Comparison of ENCODE assay signal across 8 mouse cellular contexts in the genomic region with DNA sequence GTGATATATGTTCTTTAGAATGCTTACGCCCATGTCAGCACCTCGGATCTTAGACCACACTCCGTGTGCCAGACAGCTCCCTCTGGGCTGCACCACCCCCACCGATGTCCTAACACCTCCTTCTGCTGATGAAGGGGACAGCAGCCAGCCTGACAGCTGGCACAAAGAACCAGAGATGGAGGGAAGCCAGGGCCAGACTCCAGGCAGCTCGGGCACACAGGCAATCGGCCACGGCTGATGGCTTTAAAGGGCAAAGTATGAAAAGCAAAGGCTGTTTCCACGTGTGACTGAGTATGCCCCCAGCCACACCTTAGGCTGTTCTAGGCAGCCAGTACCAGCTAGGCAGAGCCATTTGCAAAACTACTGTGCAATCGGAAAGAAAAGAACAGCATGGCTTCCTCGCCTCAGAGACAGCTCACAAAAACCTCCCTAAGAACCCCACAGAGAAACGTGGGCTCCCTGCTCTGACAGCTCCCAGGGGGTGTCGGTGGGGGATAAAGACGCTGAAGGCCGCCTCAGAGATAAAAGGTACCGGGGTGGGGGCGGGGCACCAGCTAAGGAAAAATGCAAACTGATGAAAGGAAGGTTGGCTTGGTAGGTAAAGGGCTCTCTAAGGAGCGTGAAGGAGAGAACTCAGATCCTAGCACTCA. TPM values are rescaled to one million over a fixed set of nuclear protein-coding genes. Genes with fewer than 3 reads are reported as not detected.
DNase-seq lines count a peak whose midpoint lies in the region; ATAC-seq and TF ChIP-seq lines count a peak whose summit lies in the region.

No protein-coding gene starts in this region.

- DNase-seq in R1 (ENCODE audit: low read depth, low spot score), result peak; percentile 60
- DNase-seq in cerebellum, adult 18-20 months, result peak; percentile 91 to 93
- peak; percentile 72 for DNase-seq in gastrocnemius, postnatal 14 days
- peak; percentile 87 for DNase-seq in hindbrain, postnatal 0 days (ENCODE audit: low spot score)
- DNase-seq in left cerebral cortex, adult 11 months (ENCODE audit: low spot score), result peak; percentile 55
- DNase-seq in midbrain, postnatal 0 days (ENCODE audit: low spot score), result peak; percentile 86
- DNase-seq in thymus, postnatal 36 days, result no peak

- H3K4me3 ChIP-seq in hindbrain, postnatal 0 days (ENCODE audit: low read length), result no peak overlapping the region
- no peak overlapping the region for H3K4me3 ChIP-seq in midbrain, postnatal 0 days (ENCODE audit: low read depth, low read length)

- H3K27me3 ChIP-seq in hindbrain, postnatal 0 days (ENCODE audit: insufficient read depth, low read length), result no peaks in the 10 kb centered on the region
- no peaks in the 10 kb centered on the region for H3K27me3 ChIP-seq in midbrain, postnatal 0 days (ENCODE audit: insufficient read depth, low read length)

- peak; percentile 43 for TF ChIP-seq CTCF in hindbrain, postnatal 0 days (IDR thresholded peaks at IDR 0.05; ENCODE audit: low read depth)
- no peak for TF ChIP-seq CTCF in midbrain, postnatal 0 days (IDR thresholded peaks at IDR 0.05)

- peaks cover 54% of the 10 kb centered on the region for H3K4me1 ChIP-seq in hindbrain, postnatal 0 days (ENCODE audit: insufficient read depth, low read length)
- H3K4me1 ChIP-seq in midbrain, postnatal 0 days (ENCODE audit: insufficient read depth, low read length), result peaks cover 35% of the 10 kb centered on the region; the same call in 1 of the 2 replicates

- H3K9me3 ChIP-seq in hindbrain, postnatal 0 days (ENCODE audit: low read length), result no peaks in the 10 kb centered on the region
- H3K9me3 ChIP-seq in midbrain, postnatal 0 days (ENCODE audit: low read length), result no peaks in the 10 kb centered on the region

- WGBS in hindbrain, postnatal 0 days, result 9% methylated on average over 17 of the region's 17 CpGs
- WGBS in midbrain, postnatal 0 days, result 9% methylated on average over 17 of the region's 17 CpGs

- intact Hi-C loops in gastrocnemius, postnatal 14 days (cut with DNase I; ENCODE audit: low total_unique reads), result no loop called here

- H3K4me2 ChIP-seq in hindbrain, postnatal 0 days (ENCODE audit: low read depth, low read length), result peak overlapping the region; percentile 35
- H3K4me2 ChIP-seq in midbrain, postnatal 0 days (ENCODE audit: low read depth, low read length, poor library complexity, severe bottlenecking), result peak overlapping the region; percentile 28

- H3K27ac ChIP-seq in hindbrain, postnatal 0 days, result peak overlapping the region; percentile 78
- H3K27ac ChIP-seq in midbrain, postnatal 0 days (ENCODE audit: low read depth, low read length), result peak overlapping the region; percentile 52

- H3K36me3 ChIP-seq in hindbrain, postnatal 0 days (ENCODE audit: insufficient read depth, low read length), result no peaks in the 10 kb centered on the region
- peaks cover 2% of the 10 kb centered on the region; the same call in 1 of the 2 replicates for H3K36me3 ChIP-seq in midbrain, postnatal 0 days (ENCODE audit: insufficient read depth, low read length)

- peak overlapping the region; percentile 23; the same call in 1 of the 2 replicates for H3K9ac ChIP-seq in hindbrain, postnatal 0 days (replicated peaks; ENCODE audit: low read length)
- peak overlapping the region; percentile 46 for H3K9ac ChIP-seq in midbrain, postnatal 0 days (replicated peaks; ENCODE audit: low read length, poor library complexity, severe bottlenecking)

- peak; percentile 59 for ATAC-seq in hindbrain, postnatal 0 days
- no peak; the same call in 1 of the 2 replicates for ATAC-seq in midbrain, postnatal 0 days (ENCODE audit: low FRiP score)
- no peak for ATAC-seq in monocyte, adult 5-6 weeks (replicated peaks; ENCODE audit: insufficient number of reproducible peaks, low FRiP score, low TSS enrichment, poor library complexity, severe bottlenecking)

RNA-seq across cellular contexts. Expression of a gene that starts 8.4 kb away (rescaled TPM):
- 10 to 100 TPM; 14.3 to 18.5 TPM for total RNA-seq in gastrocnemius, postnatal 14 days (2021)
- 161 and 182 TPM in 2 replicates for total RNA-seq in hindbrain, postnatal 0 days (2014; rRNA removed)
- polyA plus RNA-seq in hindbrain, postnatal 0 days (2015; fragmentation: Nextera tagmentation; extraction: Ambion mirVana), result 42.1 and 43.9 TPM in 2 replicates
- total RNA-seq in midbrain, postnatal 0 days (2014; rRNA removed), result 152 and 156 TPM in 2 replicates
- 43.1 and 43.5 TPM in 2 replicates for polyA plus RNA-seq in midbrain, postnatal 0 days (2015; fragmentation: Nextera tagmentation; extraction: Ambion mirVana)
- 0.21 to 0.86 TPM (median 0.49 TPM) in 3 replicates for total RNA-seq in monocyte, adult 5-6 weeks (2017)

RNA-seq across cellular contexts. Expression of a gene that starts 8.4 kb away (rescaled TPM):
- not detected for total RNA-seq in gastrocnemius, postnatal 14 days (2021)
- total RNA-seq in hindbrain, postnatal 0 days (2014; rRNA removed), result 11.5 and 12.5 TPM in 2 replicates
- polyA plus RNA-seq in hindbrain, postnatal 0 days (2015; fragmentation: Nextera tagmentation; extraction: Ambion mirVana), result 9.7 and 10.3 TPM in 2 replicates
- total RNA-seq in midbrain, postnatal 0 days (2014; rRNA removed), result 13.3 and 22.7 TPM in 2 replicates
- 10.3 and 13.3 TPM in 2 replicates for polyA plus RNA-seq in midbrain, postnatal 0 days (2015; fragmentation: Nextera tagmentation; extraction: Ambion mirVana)
- 0.96 to 2.3 TPM (median 1.8 TPM) in 3 replicates for total RNA-seq in monocyte, adult 5-6 weeks (2017)

RNA-seq across cellular contexts. Expression of a gene that starts 47.7 kb away (rescaled TPM):
- total RNA-seq in gastrocnemius, postnatal 14 days (2021), result 10 to 100 TPM; 79.1 to 81.6 TPM
- total RNA-seq in hindbrain, postnatal 0 days (2014; rRNA removed), result 223 and 230 TPM in 2 replicates
- 123 and 128 TPM in 2 replicates for polyA plus RNA-seq in hindbrain, postnatal 0 days (2015; fragmentation: Nextera tagmentation; extraction: Ambion mirVana)
- total RNA-seq in midbrain, postnatal 0 days (2014; rRNA removed), result 186 and 222 TPM in 2 replicates
- polyA plus RNA-seq in midbrain, postnatal 0 days (2015; fragmentation: Nextera tagmentation; extraction: Ambion mirVana), result 154 and 158 TPM in 2 replicates
- 8.7 to 20.4 TPM (median 12.8 TPM) in 3 replicates for total RNA-seq in monocyte, adult 5-6 weeks (2017)

Comparison
In these comparisons a context has a peak if more than half of its experiments do, and no peak if none do; other contexts are left out.
1. DNase-seq: peak in R1 (single experiment), cerebellum, adult 18-20 months (2 of 2), gastrocnemius, postnatal 14 days (single experiment), hindbrain, postnatal 0 days (single experiment), left cerebral cortex, adult 11 months (single experiment) and midbrain, postnatal 0 days (single experiment); none in thymus, postnatal 36 days (0 of 2).